In genomic region chr14:32833847-32834246, GRCm38 (mm10) we compare ENCODE assay signal across 36 mouse cellular contexts. TPM values are rescaled to one million over a fixed set of nuclear protein-coding genes. Genes with fewer than 3 reads are reported as not detected.
"Had no signal": no experiment of that assay in that cellular context is flagged by ENCODE, and none has a peak within 500 bp of the region (broad histone marks: within the 10 kb centered on the region; RNA-seq: fewer than 3 reads in every experiment).

Gene Fam170b, plus strand, starts transcription at chr14:32833962.

- H3K9me3 ChIP-seq: embryonic facial prominence, embryonic 10.5 days; embryonic facial prominence, embryonic 12.5 days; embryonic facial prominence, embryonic 13.5 days; embryonic facial prominence, embryonic 15.5 days; forebrain, embryonic 10.5 days; forebrain, embryonic 13.5 days; forebrain, embryonic 15.5 days had no signal

- H3K27me3 ChIP-seq: embryonic facial prominence, embryonic 12.5 days; embryonic facial prominence, embryonic 13.5 days; embryonic facial prominence, embryonic 15.5 days; forebrain, embryonic 13.5 days; forebrain, embryonic 15.5 days had no signal

- H3K36me3 ChIP-seq: embryonic facial prominence, embryonic 10.5 days; embryonic facial prominence, embryonic 12.5 days; embryonic facial prominence, embryonic 13.5 days; embryonic facial prominence, embryonic 15.5 days; forebrain, embryonic 10.5 days; forebrain, embryonic 15.5 days had no signal

- H3K9ac ChIP-seq: embryonic facial prominence, embryonic 12.5 days; embryonic facial prominence, embryonic 13.5 days; embryonic facial prominence, embryonic 15.5 days; forebrain, embryonic 13.5 days; forebrain, embryonic 15.5 days; forebrain, postnatal 0 days had no signal

- H3K4me3 ChIP-seq: embryonic facial prominence, embryonic 10.5 days; embryonic facial prominence, embryonic 12.5 days; embryonic facial prominence, embryonic 13.5 days; embryonic facial prominence, embryonic 15.5 days; erythroblast, embryonic 14.5 days; forebrain, embryonic 10.5 days; forebrain, embryonic 13.5 days; forebrain, embryonic 15.5 days; gastrocnemius, adult 2 months had no signal

- H3K27ac ChIP-seq: embryonic facial prominence, embryonic 10.5 days; embryonic facial prominence, embryonic 12.5 days; embryonic facial prominence, embryonic 13.5 days; embryonic facial prominence, embryonic 15.5 days; forebrain, embryonic 10.5 days; forebrain, embryonic 13.5 days; forebrain, embryonic 15.5 days; gastrocnemius, adult 2 months had no signal

- ATAC-seq: forebrain, embryonic 13.5 days; forebrain, embryonic 14.5 days; forebrain, embryonic 15.5 days; forebrain, embryonic 16.5 days; forebrain, postnatal 0 days had no signal

- DNase-seq: cerebellum, adult 18-20 months; cerebellum, adult 2 months; cerebellum, adult 8-10 months; cerebellum, adult 9-10 months; cerebellum, adult 9-11 months; cerebellum, postnatal 10 days; cerebellum, postnatal 14 days; cerebellum, postnatal 25 days; cerebellum, postnatal 36 days; embryo, embryonic 11 days; gastrocnemius, adult 2 months; gastrocnemius, postnatal 10 days; gastrocnemius, postnatal 14 days; gastrocnemius, postnatal 25 days; gastrocnemius, postnatal 36 days; heart, adult 18-20 months had no signal

- H3K4me2 ChIP-seq: embryonic facial prominence, embryonic 12.5 days; embryonic facial prominence, embryonic 13.5 days; embryonic facial prominence, embryonic 15.5 days; forebrain, embryonic 13.5 days; forebrain, embryonic 15.5 days had no signal

- H3K4me1 ChIP-seq: embryonic facial prominence, embryonic 12.5 days; embryonic facial prominence, embryonic 13.5 days; embryonic facial prominence, embryonic 15.5 days; forebrain, embryonic 10.5 days; forebrain, embryonic 13.5 days; forebrain, embryonic 15.5 days had no signal

RNA-seq across cellular contexts. Expression of gene Fam170b, which starts in this region (rescaled TPM):
- total RNA-seq: common myeloid progenitor, adult 5-6 weeks; forebrain, postnatal 0 days; gastrocnemius, adult 18-20 months; gastrocnemius, adult 2 months; gastrocnemius, postnatal 10 days; gastrocnemius, postnatal 14 days; gastrocnemius, postnatal 25 days; gastrocnemius, postnatal 36 days; gastrocnemius, postnatal 4 days; granulocyte monocyte progenitor cell, adult 5-6 weeks; heart, adult 18-20 months; heart, adult 8-10 months had no signal
- polyA plus RNA-seq: cerebellum, adult 2 months; cortical plate, adult 2 months; embryonic facial prominence, embryonic 10.5 days; embryonic facial prominence, embryonic 11.5 days; embryonic facial prominence, embryonic 12.5 days; embryonic facial prominence, embryonic 13.5 days; embryonic facial prominence, embryonic 14.5 days; erythroblast, embryonic 14.5 days; forebrain, embryonic 10.5 days; forebrain, embryonic 13.5 days; forebrain, embryonic 14.5 days; forebrain, embryonic 15.5 days; forebrain, embryonic 16.5 days; forebrain, postnatal 0 days; frontal cortex, adult 2 months had no signal
